Mouse (Mus musculus) leukemia stem cell, adult 10-12 weeks (primary cell): Measurements from ENCODE around the gene Cryzl1. TPM values are rescaled to one million over a fixed set of nuclear protein-coding genes. Genes with fewer than 3 reads are reported as not detected.

Experiments
- polyA plus RNA-seq: library from polyadenylated mRNA; stranded (reverse); fragments of >175 nt; gene quantifications from 2 replicates; pipeline ENCODE4 v1.2.3, GENCODE M21; 2012; ENCODE audit warnings: low replicate concordance

Gene Cryzl1
- polyA plus RNA-seq: 1.1 and 2.3 TPM in 2 replicates

DNA sequence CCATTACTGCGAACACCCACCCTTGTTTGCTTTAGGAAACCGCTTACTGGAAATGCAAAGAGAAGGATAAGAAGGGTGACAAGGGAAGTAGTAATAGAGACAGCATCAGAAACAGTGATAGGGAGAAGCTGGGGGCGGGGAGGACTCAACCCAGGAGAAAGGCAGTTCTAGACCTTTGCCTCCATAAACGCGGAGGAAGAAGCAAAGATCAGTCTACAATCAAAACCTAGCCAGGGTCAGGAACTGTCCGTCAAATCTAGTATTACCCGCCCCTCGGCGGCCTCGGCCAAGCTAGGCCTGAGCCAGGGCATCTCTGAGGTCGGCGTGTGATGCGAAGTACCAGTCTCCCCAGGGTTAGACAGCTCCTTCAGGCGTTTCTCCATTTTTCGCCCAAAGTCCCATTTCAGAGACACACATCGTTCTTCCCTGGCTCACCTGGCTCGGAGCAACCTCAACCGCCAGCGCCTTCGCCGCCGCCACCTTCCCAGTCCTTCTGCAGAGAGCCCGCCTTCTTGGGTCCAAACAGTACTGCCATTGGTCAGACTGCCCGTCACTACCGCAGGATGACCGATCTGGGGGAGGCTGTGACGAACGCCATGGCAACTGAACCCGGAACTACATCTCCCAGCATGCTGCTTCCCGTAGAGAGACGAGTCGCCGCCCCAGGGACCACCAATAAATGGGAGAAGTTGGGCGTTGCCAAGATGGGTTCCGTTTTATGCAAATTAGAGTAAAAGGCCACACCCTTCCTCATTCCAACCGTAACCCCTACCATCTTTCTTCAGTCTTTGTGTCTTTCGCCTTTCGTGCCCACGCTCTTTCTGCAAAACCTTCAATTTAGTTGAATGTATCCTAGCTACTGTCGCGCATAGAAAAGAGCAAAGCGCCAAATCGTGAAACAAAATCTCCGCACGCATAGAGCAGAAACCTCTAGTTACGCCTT lies at the start of gene Cryzl1:
Cryzl1 (minus strand) TSS at position 853 of the 943 bp plus-strand sequence.

DNA sequence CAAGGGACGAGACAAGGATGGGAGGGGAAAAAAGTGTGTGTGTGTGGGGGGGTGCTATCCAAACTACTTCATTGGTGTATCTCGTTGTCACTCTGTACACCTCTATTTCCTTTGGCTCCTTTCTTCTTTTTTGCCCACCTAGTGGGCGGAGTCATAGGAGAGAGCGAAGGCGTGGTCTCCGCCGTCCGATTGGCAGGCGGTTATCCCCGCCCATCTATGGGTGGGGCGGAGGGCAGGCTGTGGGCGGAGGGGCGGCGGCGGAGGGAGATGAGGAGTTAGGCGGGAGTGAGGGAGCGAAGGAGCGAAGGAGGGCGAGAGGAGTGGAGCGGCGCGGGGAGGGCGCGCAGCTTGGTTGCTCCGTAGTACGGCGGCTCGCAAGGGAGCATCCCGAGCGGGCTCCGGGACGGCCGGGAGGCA lies 299 bp upstream of the Cryzl1 start, which contains the start of gene Itsn1:
Itsn1 (plus strand) TSS at position 216 of the 417 bp plus-strand sequence.

DNA sequence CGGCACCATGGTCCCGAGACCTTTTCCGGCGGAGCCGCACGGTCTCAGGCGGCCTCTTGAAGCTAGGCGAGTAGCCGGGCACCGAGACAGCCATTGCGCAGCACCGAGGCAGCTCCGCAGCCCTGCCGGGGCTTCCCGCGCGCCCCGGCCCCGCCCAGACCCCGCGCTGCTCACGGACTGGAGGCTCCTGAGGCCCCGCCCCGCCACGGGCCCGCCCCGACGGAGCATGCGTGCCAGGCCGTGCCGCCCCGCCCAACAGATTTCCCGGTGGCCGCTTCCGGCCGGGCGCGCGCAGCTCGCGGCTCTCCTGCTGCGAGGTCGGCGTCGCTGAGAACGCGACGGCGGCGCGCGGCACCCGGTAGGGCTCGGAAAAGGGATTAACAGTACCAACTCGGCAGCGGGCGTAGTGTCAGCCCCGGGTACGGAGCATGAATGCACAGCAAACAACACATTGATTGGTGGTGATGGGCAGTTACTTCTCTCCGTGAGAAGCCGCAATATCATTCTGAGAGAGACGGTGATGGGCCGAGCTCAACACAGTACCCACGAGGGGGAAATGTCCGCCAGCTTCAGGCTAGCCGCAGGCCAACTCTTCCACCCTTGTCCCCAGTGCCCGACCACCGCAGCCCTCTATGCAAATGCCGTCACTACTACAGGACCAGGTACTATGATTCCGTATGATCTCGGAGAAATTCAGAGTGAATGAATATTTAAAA lies 40.0 kb downstream of the Cryzl1 start, which contains the start of gene Donson:
Donson (minus strand) TSS at position 152 of the 716 bp plus-strand sequence.

DNA sequence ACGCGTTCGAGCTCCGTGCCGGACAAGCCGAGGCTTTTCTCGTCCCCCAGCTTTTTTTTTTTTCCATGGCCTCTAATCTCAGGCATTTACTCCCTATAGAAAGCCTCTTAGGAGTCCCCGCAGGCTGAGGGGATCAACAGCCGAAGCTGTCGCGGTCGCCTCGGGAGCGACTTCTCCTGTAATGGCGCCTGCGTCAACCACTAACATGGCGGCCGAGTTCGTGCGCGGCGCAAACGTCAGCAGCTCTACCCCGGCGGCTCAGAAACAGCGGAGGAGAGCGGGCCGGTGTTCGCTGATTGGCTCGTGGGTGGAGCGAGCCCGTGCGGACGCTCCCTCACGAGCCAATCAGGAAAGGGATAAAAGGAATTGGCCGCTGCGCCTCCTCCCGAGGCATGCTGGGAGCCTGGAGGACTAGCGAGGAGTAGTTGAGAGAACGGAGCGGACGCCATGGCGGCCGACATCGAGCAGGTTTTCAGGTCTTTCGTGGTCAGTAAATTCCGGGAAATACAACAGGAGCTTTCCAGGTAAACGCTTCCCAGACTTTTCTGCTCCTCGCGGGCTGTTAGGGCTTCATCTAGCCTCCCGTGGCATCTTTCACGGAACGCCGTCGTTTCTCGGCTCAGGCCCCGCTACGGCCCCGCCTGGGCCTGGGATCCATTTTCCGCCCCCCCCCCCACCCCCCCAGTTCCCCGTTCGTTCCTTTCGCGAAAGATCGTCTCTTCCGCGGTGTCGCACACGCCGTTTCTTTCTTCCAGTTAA lies 81.1 kb downstream of the Cryzl1 start, which contains the start of gene Son:
Son (plus strand) TSS at position 46 of the 759 bp plus-strand sequence.

DNA sequence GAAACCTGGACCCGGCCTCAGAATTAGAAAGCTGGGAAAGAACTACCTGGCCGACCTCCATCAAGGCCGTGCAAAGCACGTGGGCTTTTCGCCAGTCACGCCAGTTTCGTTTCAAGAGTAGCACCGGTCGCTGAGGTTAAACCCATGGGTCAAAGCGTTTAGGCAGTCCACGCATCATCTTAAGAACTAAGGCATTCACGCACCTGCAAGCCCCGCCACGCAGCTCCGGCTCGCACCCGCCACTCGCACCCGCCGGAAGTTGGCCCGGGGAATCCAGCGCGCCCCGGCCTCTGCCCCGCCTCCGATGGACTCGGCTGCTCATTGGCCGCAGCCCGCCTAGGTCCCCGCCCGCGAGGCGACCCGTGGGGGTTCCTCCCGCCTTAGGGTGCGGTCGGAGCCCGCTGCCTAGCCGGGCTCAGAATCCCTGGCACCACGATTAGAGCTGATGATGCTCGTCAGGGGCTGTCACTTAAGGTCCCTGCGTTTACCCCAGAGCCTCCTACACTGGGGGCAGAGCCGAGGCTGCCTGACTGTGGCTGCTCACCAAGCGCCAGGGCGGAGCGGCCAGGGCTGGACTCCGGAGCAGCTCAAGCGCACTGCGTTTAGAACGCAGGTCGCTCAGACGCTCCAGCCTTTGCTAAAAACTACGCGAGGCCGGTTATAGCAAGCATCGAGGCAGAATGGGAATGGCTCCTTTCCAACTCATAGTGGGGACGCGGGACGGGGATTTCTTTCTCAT lies 81.9 kb downstream of the Cryzl1 start, which contains the start of gene Gart:
Gart (minus strand) TSS at position 272 of the 739 bp plus-strand sequence.

Other genes starting within 250 kb of the Cryzl1 start
- gene Ifnar1, start 243.7 kb downstream of the Cryzl1 start, polyA plus RNA-seq: 5.5 and 6.8 TPM in 2 replicates
- gene Ifngr2, start 181.9 kb downstream of the Cryzl1 start, polyA plus RNA-seq: 21.4 and 46.2 TPM in 2 replicates
- 0.30 and 1.6 TPM in 2 replicates for gene Tmem50b, start 131.2 kb downstream of the Cryzl1 start, polyA plus RNA-seq
- gene Dnajc28, start 109.9 kb downstream of the Cryzl1 start, polyA plus RNA-seq: 0.97 and 1.1 TPM in 2 replicates
- 151 and 211 TPM in 2 replicates for gene Gart, start 82.0 kb downstream of the Cryzl1 start, polyA plus RNA-seq
- 41.8 and 57.8 TPM in 2 replicates for gene Son, start 81.5 kb downstream of the Cryzl1 start, polyA plus RNA-seq
- 75.3 and 84.4 TPM in 2 replicates for gene Donson, start 40.2 kb downstream of the Cryzl1 start, polyA plus RNA-seq
- gene Itsn1, start 306 bp upstream of the Cryzl1 start, polyA plus RNA-seq: 24.1 and 41.3 TPM in 2 replicates